30 mouse cellular contexts compared by ENCODE assay signal in the genomic region with DNA sequence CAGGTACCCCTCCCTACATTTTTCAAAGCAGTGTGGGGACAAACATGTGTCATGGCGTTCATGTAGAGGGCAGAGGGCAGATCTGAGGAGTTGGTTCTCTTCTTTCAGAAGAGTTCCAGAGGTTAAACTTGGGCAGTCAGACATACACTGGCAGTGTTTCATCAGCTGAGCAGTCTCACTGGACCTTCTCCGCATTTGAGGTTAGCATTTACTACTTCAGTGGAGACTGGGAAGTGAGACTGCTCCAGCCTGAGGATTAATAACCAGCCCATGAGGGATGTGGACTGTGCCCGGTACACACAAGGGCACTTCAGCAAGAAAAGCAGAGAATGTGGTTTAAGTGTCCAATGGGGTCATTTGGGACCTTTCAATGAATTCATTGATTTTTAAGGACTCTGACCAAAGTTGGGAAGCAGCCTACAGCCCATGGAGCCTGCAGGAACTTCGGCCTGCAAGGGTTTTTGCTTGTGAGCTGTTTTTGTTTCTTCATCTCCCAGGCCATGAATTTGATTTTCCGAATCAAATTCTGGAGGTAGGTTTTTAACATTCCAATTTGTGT.
DNase-seq lines count a peak whose midpoint lies in the region; ATAC-seq and TF ChIP-seq lines count a peak whose summit lies in the region.
"Had no signal": no experiment of that assay in that cellular context is flagged by ENCODE, and none has a peak within 500 bp of the region (broad histone marks: within the 10 kb centered on the region; RNA-seq: fewer than 3 reads in every experiment).

No protein-coding gene starts in this region.

- no peak overlapping the region for H3K27ac ChIP-seq in heart, embryonic 10.5 days
- no peak overlapping the region for H3K27ac ChIP-seq in kidney, embryonic 16.5 days (ENCODE audit: low read length)
- H3K27ac ChIP-seq in embryonic fibroblast, embryonic 13.5 days (ENCODE audit: insufficient read depth, low read length) = peak overlapping the region; percentile 41
- H3K27ac ChIP-seq: embryonic facial prominence, embryonic 13.5 days; hindbrain, embryonic 13.5 days; midbrain, embryonic 12.5 days; neural tube, embryonic 13.5 days; stomach, postnatal 0 days had no signal

- no peaks in the 10 kb centered on the region for H3K9me3 ChIP-seq in heart, embryonic 10.5 days
- no peaks in the 10 kb centered on the region for H3K9me3 ChIP-seq in kidney, embryonic 16.5 days (ENCODE audit: low read length)
- H3K9me3 ChIP-seq: embryonic facial prominence, embryonic 13.5 days; G1E; hindbrain, embryonic 13.5 days; megakaryocyte, embryonic 14.5 days; midbrain, embryonic 12.5 days; neural tube, embryonic 13.5 days had no signal

- no peak for TF ChIP-seq POLR2A in embryonic fibroblast, embryonic 13.5 days (IDR thresholded peaks at IDR 0.05; ENCODE audit: low read depth, low read length)

- 0 out of 2 replicates have a peak, but pooled peaks cover 9% of the 10 kb centered on the region for H3K27me3 ChIP-seq in heart, embryonic 10.5 days (ENCODE audit: insufficient read depth, poor library complexity, severe bottlenecking)
- no peaks in the 10 kb centered on the region for H3K27me3 ChIP-seq in kidney, embryonic 16.5 days (ENCODE audit: insufficient read depth, low read length)
- H3K27me3 ChIP-seq: embryonic facial prominence, embryonic 13.5 days; hindbrain, embryonic 13.5 days; neural tube, embryonic 13.5 days had no signal

- ATAC-seq in kidney, embryonic 16.5 days (ENCODE audit: low FRiP score, low TSS enrichment) = peak; percentile 59; the same call in 1 of the 2 replicates
- ATAC-seq: forebrain, embryonic 14.5 days; intestine, postnatal 0 days; lung, postnatal 0 days had no signal

- no peaks in the 10 kb centered on the region for H3K36me3 ChIP-seq in heart, embryonic 10.5 days
- no peaks in the 10 kb centered on the region for H3K36me3 ChIP-seq in kidney, embryonic 16.5 days (ENCODE audit: insufficient read depth, low read length)
- H3K36me3 ChIP-seq: embryonic facial prominence, embryonic 13.5 days; G1E; hindbrain, embryonic 13.5 days; midbrain, embryonic 12.5 days; neural tube, embryonic 13.5 days had no signal

- no peak overlapping the region for H3K9ac ChIP-seq in kidney, embryonic 16.5 days (replicated peaks; ENCODE audit: low read length)
- H3K9ac ChIP-seq: embryonic facial prominence, embryonic 13.5 days; hindbrain, embryonic 13.5 days; midbrain, embryonic 12.5 days; neural tube, embryonic 13.5 days had no signal

- WGBS in heart, embryonic 10.5 days = 85% methylated on average over 5 of the region's 5 CpGs
- WGBS in kidney, embryonic 16.5 days = 74% methylated on average over 5 of the region's 5 CpGs

- no peak overlapping the region for H3K4me3 ChIP-seq in heart, embryonic 10.5 days
- H3K4me3 ChIP-seq in kidney, embryonic 16.5 days (ENCODE audit: low read length) = no peak overlapping the region
- H3K4me3 ChIP-seq in embryonic fibroblast, embryonic 13.5 days (ENCODE audit: insufficient read depth, low read length) = no peak overlapping the region
- H3K4me3 ChIP-seq: embryonic facial prominence, embryonic 13.5 days; hindbrain, embryonic 13.5 days; megakaryocyte, embryonic 14.5 days; midbrain, embryonic 12.5 days; neural tube, embryonic 13.5 days had no signal

- DNase-seq in heart, adult 11 months = peak; percentile 39
- DNase-seq in heart, embryonic 10.5 days (ENCODE audit: low spot score) = no peak
- no peak for DNase-seq in kidney, adult 18-20 months
- peak; percentile 57 to 86 for DNase-seq in kidney, postnatal 36 days
- no peak for DNase-seq in thymus, adult 18-20 months
- DNase-seq: adrenal gland, adult 8-10 months; cerebellum, adult 11 months; cerebellum, adult 9-11 months; embryo, embryonic 11 days; gastrocnemius, postnatal 14 days; heart, postnatal 36 days; left cerebral cortex, postnatal 4 days; liver; lung, adult 18-20 months; lung, postnatal 4 days; right cerebral cortex, postnatal 4 days; thymus, postnatal 4 days had no signal

- peaks cover 11% of the 10 kb centered on the region for H3K4me1 ChIP-seq in heart, embryonic 10.5 days
- 0 out of 2 replicates have a peak, but pooled peaks cover 4% of the 10 kb centered on the region for H3K4me1 ChIP-seq in kidney, embryonic 16.5 days (ENCODE audit: insufficient read depth, low read length)
- H3K4me1 ChIP-seq in embryonic fibroblast, embryonic 13.5 days (ENCODE audit: control insufficient read depth, insufficient read depth, low read length) = peaks cover 8% of the 10 kb centered on the region
- H3K4me1 ChIP-seq: hindbrain, embryonic 13.5 days; neural tube, embryonic 13.5 days had no signal

- H3K4me2 ChIP-seq in kidney, embryonic 16.5 days (replicated peaks; ENCODE audit: low read depth, low read length) = no peak overlapping the region
- H3K4me2 ChIP-seq: embryonic facial prominence, embryonic 13.5 days; heart, embryonic 11.5 days; hindbrain, embryonic 13.5 days; midbrain, embryonic 12.5 days; neural tube, embryonic 13.5 days had no signal

- no peak for TF ChIP-seq CTCF in embryonic fibroblast, embryonic 13.5 days (IDR thresholded peaks at IDR 0.05; ENCODE audit: borderline replicate concordance, insufficient read depth, low read length)

Comparison
In these comparisons a context has a peak if more than half of its experiments do, and no peak if none do; other contexts are left out.
1. DNase-seq: peak in heart, adult 11 months (single experiment) and kidney, postnatal 36 days (2 of 2); none in heart, embryonic 10.5 days (single experiment), kidney, adult 18-20 months (single experiment) and thymus, adult 18-20 months (0 of 2).